Mouse (Mus musculus): ENCODE measurements at regions not wholly inside any gene's neighbourhood (a gene's known extent, or its start where the extent isn't known, plus 50 kb on each side); places are given as distances from the start of the nearest gene placed in this dataset.

GRCm38 (mm10) chrX:15913795-15914500 lies 608.7 kb upstream of the Cypt1 start:
- TF ChIP-seq CTCF (IDR thresholded peaks at IDR 0.05; ENCODE audit: borderline replicate concordance, extremely low read depth, insufficient read depth, insufficient read length) (no peak), POLR2A (IDR thresholded peaks at IDR 0.05; ENCODE audit: borderline replicate concordance, extremely low read depth, insufficient read depth, insufficient read length, poor library complexity, severe bottlenecking) (no peak)

Data from brain, embryonic 14.5 days (tissue).